Mouse (Mus musculus): ENCODE results near the gene Ints1.
"Not testable (repeated sequence)": the region's sequence is repeated elsewhere in the genome, so short reads cannot be mapped to it uniquely, and the experiment has no call there.

Ints1 gene

GRCm38 (mm10) chr5:139756135-139756534, 19.3 kb downstream of the Ints1 start:
- no peak for ATAC-seq (ENCODE audit: low TSS enrichment)

GRCm38 (mm10) chr5:139754753-139755152, 20.7 kb downstream of the Ints1 start:
- ATAC-seq (ENCODE audit: low TSS enrichment): peak; percentile 21; the same call in 1 of the 2 replicates

DNA sequence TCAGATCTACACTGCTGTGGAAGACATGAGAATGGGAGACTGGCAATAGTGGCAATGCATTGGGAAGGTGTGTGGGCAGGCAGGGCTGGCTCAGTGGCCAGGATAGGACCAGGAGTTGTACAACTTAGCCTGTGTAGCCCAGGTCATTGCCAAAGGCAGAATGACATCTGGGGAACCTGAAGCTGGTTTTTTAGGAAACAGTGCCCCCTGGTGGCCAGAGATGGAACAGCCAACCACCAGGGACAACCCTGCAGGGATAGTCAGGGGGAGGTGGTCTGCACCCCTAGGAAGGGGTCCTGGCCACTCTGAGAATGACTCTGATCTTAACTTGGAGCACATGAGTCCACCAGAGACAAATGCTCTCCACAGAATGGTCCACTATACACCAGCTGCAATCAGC, 24.9 kb downstream of the Ints1 start:
- ATAC-seq (ENCODE audit: low TSS enrichment): peak; percentile 50; the same call in 1 of the 2 replicates

DNA sequence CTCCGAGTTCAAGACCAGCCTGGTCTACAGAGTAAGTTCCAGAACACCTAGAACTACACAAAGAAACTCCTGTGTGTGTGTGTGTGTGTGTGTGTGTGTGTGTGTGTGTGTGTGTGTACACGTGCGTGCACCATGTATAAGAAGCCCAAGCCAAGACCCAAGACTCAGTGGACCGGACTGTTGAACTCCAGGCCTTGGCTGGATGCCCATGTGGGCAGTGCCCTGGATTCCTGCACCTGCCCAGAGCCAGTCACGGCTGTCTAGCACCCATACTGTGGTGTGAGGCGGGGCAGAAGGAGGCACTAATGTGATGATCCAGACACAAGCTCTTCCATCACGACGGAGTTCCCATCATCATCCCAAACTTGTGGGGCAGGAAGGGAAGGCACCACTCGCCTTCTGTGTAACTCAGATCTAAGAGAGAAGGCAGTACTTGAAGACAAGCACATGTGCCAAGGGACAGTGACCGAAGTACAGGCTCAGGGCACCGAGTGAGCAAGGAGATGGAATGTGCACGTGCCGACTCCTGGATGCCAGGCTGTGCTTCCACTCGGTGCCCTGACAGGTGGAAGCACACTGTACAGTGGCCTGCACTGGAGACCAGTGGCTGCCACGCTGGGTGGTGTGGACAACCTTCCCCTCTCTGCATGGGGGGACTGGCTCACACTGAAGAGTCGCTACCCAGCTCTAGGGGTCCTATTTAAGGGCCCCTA, 25.9 kb downstream of the Ints1 start:
- no peak for ATAC-seq (ENCODE audit: low TSS enrichment)

DNA sequence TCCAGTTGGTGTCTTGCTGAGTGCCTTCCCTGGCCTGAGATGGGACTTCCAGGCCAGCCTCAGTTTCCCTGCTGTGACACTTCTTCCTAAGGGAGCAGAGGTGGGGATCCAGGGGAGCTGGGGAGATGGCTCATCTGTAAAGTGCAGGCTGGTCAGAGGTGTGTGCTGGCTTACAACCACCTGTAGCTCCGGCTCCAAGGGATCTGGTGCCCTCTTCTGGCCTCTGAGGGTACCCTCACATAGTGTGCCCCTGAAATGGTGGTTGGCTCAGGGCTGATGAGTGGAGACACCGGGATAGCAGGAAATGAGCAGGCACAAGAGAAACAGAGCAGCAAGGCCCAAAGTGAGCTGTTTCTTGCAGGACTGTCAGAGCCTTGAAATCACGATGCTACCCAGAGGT, 29.7 kb downstream of the Ints1 start:
- ATAC-seq (ENCODE audit: low TSS enrichment): peak; percentile 51; the same call in 1 of the 2 replicates

GRCm38 (mm10) chr5:139742640-139743039, 32.8 kb downstream of the Ints1 start:
- ATAC-seq (ENCODE audit: low TSS enrichment): not testable (repeated sequence)

DNA sequence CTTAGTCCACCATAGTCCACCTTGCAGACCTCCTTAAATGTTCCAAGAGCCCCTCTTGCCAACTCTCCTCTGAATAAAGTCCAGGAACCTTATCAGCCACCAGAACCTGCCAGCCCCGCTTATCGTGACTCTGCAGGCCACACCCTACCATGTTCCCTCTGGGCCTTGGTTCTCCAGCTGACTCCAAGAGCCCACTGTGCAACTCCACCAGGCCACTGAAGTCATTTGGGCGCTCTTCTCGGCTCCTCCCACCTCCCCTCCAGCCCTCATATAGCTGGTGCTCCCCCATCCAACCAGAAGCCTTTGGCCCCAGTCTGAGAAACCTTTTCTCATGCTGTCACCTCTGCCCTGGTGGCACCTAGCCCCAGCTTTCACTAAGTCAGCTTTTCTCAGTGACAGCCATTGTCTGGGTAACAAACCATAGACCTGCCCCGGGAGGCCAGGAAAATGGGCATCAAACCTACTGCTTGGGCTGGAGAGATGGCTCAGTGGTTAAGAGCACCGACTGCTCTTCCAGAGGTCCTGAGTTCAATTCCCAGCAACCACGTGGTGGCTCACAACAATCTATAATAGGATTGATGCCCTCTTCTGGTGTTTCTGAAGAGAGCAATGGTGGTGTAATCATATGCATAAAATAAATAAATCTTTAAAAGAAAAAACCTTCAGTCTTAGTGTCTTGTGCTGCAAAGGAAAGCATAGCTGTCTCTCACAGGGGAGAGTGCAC, 36.7 kb downstream of the Ints1 start:
- ATAC-seq (ENCODE audit: low TSS enrichment): no peak

DNA sequence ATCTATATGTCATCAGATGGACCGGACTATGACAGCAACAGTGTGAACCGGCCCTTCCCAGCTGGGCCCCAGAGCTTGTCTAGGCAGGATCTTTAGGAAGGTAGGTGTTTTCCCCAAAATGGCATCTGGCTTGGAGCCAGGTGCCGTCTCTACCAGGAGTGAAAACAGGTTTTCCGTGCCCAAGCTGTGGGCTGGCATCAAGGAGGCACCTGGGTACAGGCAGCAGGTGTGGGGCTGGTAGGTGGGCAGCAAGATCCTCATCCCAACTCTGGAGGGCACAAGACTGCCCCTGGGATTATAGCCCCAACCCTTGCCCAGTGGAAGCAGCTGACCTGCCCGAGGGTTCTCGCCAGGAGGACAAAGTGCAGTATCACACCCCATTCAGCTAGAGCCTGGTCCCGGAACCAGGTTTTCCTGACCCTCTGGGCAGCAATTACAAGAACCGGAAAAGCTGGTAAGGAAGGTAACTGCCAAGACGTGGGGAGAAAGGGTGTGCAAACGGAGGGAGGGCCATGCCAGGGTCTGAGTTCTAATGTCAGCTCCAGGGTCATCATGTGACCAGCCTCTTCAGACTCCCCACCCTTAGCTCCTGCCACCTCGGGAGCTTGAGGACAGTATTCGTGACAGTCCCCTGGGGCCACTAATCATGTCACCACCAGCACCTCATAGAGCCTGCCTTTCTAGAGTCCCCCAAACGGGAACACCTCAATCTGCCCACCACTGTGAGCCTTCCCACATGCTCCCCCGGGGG, 37.5 kb downstream of the Ints1 start:
- ATAC-seq (ENCODE audit: low TSS enrichment): no peak

- ATAC-seq (ENCODE audit: low TSS enrichment): no peak
Observed at GRCm38 (mm10) chr5:139736504-139736940, 39.0 kb downstream of the Ints1 start.

DNA sequence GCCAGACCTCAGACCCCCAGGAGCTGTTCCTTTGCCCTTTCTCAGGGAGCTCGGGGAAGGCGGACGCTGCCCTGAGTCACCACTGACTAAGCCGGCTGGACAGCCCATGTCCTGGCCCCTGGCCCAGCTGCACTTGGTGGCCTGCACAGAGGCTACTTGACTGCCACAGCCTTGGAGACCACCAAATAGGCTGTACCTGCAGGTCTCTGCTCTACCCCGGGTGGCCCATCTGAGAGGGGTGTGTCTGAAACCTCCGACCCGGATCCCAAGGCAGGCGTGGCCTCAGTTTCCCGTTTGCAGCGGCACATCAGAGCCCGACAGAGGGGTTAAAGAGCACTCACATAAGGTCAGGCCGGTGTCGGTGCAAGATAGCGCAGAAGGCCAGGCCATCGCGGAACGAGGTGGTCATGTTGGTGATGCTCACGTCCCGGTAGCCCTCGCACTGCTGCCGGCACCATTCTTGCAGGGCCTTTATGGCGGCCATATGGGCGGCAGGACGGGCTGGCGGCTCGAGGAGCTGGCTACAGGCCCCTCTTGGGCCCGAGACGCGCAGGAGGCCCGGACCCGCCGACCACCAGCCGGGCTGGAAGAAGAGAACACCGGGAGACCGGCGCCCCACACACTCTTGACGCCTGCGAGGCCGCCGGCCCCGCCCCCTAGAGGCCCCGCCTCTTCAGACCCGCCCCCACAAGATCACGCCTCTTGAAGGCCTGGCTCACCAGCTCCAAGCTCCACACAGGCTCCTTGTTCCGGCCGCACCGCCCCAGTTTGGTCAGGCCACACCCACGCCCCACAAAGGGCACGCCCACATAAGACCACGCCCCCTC, 39.6 kb downstream of the Ints1 start, which contains the start of gene Micall2:
Gene Micall2, minus strand, starts transcription at position 660 of the 827 bp plus-strand sequence.
- peak; percentile 80 for ATAC-seq (ENCODE audit: low TSS enrichment)

- no peak for ATAC-seq (ENCODE audit: low TSS enrichment)
Observed at GRCm38 (mm10) chr5:139734746-139735145, 40.7 kb downstream of the Ints1 start.

- ATAC-seq (ENCODE audit: low TSS enrichment): no peak
Observed at GRCm38 (mm10) chr5:139734016-139734415, 41.5 kb downstream of the Ints1 start.

- ATAC-seq (ENCODE audit: low TSS enrichment): no peak
Observed at GRCm38 (mm10) chr5:139732634-139733107, 42.8 kb downstream of the Ints1 start.

GRCm38 (mm10) chr5:139730712-139731486, 44.6 kb downstream of the Ints1 start:
- ATAC-seq (ENCODE audit: low TSS enrichment): 0 out of 2 replicates have a peak, but pooled peaks have one; percentile 31

- no peak for ATAC-seq (ENCODE audit: low TSS enrichment)
Observed at GRCm38 (mm10) chr5:139727261-139727660, 48.2 kb downstream of the Ints1 start.

GRCm38 (mm10) chr5:139726186-139726585, 49.3 kb downstream of the Ints1 start:
- ATAC-seq (ENCODE audit: low TSS enrichment): no peak

GRCm38 (mm10) chr5:139724336-139725116, 50.9 kb downstream of the Ints1 start:
- no peak for ATAC-seq (ENCODE audit: low TSS enrichment)

DNA sequence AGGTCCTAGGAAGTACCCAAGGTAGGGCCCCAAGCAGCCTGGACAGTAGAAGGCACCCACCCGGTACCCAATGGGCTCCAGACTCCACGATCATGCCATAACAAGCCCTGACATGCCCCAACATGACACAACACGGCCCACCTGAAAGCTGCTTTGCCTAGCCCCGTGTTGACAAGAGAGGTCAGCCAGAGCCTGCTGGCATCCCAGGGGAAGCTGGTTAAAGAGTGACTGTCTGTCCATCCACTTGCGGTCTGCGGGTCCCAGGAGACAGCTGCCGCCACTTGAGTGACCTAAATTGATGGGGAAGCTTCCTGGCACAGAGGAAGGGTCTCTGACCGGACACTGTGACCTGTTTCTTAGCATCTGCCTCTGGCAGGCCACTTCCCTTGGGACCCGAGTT, 52.4 kb downstream of the Ints1 start:
- ATAC-seq (ENCODE audit: low TSS enrichment): no peak

DNA sequence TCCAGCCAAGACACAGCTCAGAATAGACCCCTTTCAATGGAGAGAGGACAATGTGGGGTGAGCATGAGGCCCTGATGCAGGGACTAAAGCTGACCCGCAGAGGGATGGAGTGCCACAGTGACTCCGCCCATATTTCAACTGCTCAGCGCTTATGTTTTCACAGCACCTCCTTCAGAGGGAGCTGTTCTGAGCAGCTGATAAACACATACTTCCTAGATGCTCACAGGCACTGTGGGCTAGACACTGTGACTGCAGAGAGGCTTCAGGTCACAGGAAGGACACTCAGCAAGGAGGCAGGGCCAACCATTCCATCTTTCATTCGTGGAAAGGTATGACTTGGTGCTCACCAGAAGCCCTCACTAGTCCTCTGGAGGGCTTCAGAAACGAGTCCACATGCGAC, 52.8 kb downstream of the Ints1 start:
- no peak for ATAC-seq (ENCODE audit: low TSS enrichment)

GRCm38 (mm10) chr5:139718949-139719348, 56.5 kb downstream of the Ints1 start:
- ATAC-seq (ENCODE audit: low TSS enrichment): no peak
